Mouse (Mus musculus): ENCODE data around the gene Slain2. TPM values are rescaled to one million over a fixed set of nuclear protein-coding genes. Genes with fewer than 3 reads are reported as not detected.

Gene Slain2
- polyA plus RNA-seq, 1 experiment, result 11.8 TPM

DNA sequence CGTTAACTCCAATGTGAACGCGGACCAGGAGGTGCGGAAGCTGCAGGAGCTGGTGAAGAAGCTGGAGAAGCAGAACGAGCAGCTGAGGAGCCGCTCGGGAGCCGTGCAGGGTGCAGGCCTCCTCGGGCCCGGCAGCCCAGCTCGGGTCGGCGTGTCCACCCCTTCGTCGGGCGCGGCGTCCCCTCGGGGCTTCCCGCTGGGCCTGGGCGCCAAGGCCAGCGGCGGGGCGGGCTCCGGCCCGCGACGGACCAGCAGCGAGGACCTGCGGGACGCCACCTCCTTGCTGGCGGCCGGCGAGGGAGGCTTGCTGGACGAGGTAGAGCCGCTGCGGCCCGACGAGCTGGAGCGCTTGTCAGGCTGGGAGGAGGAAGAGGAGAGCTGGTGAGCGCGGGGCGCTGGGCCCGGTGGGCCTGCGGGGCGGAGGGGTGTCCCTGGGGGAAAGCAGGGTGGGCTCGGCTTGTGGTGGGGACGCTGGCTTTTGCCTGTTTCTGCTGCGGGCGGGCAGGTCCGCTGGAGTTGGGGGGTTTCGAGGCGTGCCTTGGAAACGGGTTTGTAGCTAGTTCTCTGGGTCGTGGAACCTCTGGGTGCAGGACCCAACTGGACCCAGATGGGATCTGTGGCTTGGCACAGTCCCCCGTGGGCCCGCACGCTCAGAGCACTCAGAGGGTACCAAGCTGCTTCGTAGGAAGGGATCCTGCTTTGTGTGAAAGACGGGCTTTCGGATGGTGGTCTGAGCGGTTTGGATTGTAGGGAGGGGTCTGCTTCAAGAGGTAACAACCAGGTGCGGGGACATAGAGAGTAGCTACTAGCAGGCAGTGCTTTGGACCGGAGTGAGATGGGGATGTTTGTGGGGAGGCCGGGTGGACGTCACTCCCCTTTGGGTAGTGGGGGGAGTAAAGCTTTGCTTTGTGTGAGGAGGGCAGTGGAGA is 793 bp downstream of the Slain2 start:
- TF ChIP-seq GATA1 (IDR thresholded peaks at IDR 0.05; ENCODE audit: low read length), result no peak

DNA sequence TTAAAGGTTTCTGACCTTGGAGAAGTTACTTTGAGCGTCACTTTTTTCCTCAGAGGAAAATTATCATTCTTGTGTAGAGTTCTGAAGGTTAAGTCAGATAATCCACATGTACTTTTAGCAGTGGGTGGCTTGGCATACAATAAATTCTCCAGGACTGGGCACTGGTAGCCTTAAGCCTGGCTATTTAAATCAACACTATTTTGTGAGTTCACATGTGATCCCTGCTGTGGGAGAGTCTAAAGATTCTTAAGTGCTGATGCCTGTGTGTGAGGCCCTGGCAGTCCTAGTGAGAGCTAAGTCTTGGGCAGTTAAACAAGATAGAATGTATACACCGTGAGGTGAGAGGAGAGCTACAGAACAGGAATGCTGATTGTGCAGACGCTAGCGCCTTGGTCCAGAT is 1.9 kb downstream of the Slain2 start:
- TF ChIP-seq GATA1 (IDR thresholded peaks at IDR 0.05; ENCODE audit: low read length), result no peak

GRCm38 (mm10) chr5:72916851-72917250 is 2.7 kb downstream of the Slain2 start:
- TF ChIP-seq GATA1 (IDR thresholded peaks at IDR 0.05; ENCODE audit: low read length), result no peak

DNA sequence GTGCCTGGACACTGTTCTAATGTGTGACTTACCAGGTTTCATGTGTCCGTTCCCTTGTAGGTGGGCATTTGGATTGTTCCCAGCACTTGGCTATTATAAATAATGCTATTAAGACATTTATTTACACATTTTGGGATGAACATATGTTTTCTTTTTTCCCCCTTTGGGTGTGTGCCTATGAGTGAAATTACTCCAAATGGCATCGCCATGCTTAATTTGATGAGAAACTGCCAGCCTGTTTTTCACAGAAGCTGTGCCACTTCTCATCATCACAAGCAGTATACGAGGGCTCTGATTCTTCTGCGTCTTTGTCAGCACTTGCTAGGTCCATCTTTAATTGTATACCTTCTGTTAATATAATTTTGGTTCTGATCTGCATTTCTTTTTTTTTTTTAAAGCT is 6.3 kb downstream of the Slain2 start:
- no peak for TF ChIP-seq GATA1 (IDR thresholded peaks at IDR 0.05; ENCODE audit: low read length)

DNA sequence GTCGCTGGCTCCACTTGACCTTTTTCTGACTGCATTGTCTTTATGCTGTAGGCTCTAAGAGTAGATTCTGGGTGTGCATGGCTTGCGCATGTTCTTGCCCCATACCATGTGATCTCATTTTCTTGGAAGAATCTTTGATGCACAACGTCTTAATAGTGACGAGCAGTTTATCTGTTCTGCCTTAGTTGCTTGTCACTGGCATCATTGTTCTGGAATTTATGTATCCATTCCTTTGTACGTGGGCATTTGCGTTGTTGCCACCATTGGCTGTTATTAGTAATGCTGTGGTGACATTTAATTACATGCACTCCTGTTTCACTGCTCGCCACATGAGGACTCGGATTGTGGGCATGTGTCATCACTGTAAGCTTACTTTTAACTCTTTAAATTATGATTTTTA is 7.1 kb downstream of the Slain2 start:
- no peak for TF ChIP-seq GATA1 (IDR thresholded peaks at IDR 0.05; ENCODE audit: low read length)

- no peak for TF ChIP-seq GATA1 (IDR thresholded peaks at IDR 0.05; ENCODE audit: low read length)
Measured at GRCm38 (mm10) chr5:72922796-72923195, 8.7 kb downstream of the Slain2 start.

DNA sequence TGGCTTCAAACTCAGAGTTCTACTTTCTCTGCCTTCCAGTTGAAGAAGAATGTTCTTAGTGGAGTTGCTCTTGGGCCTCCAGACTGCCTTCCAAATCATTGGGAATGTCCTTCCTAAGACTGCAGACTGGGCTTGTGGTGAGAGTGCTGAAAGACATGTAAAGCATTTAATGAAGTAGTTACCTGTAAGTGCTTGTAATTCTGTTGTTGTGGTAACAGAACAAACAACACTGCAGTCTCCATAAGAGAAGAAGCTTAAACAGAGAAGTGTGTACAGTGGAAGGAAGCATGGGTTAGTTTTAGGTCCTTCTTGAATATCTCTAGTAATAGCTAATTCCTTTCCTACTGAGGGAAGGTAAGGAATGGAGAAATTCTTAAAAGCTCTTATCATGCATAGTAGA is 13.0 kb downstream of the Slain2 start:
- no peak for TF ChIP-seq GATA1 (IDR thresholded peaks at IDR 0.05; ENCODE audit: low read length)

DNA sequence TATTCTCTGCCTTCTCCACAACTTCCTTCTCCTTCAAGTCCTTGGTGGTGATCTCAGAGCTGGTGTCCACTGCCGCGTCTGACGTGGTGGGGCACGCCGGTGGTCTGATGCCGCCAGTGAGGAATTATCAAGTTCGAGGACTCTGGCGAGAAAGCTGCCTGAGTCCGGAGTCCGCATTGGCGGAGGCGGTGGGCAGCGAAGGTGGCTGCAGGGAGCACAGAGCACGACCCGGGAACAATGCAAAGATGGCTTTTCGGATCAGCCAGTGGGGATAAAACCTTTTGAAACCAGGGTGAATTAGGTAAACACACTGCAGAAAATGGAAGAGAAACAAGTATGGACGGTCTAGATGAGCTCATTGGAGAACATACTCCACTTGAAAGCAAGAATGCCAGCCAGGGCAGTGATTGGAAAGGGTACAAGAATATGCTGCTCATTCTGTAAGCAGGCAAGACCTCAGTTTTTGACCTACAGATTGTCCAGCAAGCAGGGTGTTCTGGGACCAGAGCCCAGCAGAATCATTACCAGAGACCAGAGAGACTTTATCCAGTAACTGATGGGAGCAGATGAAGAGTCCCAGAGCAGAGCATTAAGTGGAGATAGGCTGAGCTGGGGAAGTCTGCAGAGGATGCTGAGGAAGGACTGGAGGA is 19.0 kb downstream of the Slain2 start:
- TF ChIP-seq GATA1 (IDR thresholded peaks at IDR 0.05; ENCODE audit: low read length), result no peak

GRCm38 (mm10) chr5:72939311-72939710 is 25.2 kb downstream of the Slain2 start:
- TF ChIP-seq GATA1 (IDR thresholded peaks at IDR 0.05; ENCODE audit: low read length), result no peak

- no peak for TF ChIP-seq GATA1 (IDR thresholded peaks at IDR 0.05; ENCODE audit: low read length)
Measured at GRCm38 (mm10) chr5:72940906-72941432, 26.9 kb downstream of the Slain2 start.

DNA sequence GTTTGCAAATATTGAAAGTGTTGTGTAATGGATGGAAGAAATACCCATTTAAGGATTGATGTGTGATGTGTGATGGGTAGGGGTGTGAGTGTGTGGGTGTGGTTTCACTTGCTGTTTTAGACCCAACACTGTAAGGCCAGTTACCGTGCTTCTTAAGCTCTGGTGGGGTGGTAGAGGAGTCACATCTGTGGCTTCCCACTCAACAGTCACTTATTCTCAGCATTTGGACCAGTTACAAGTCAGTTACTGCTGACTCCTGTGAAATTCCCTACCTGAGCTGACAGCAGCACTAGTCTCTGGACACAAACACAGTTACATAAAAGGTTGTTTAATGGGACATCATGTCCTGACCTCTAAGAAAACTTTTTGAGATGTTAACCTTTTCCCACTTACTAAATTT is 34.0 kb downstream of the Slain2 start:
- no peak for TF ChIP-seq GATA1 (IDR thresholded peaks at IDR 0.05; ENCODE audit: low read length)

DNA sequence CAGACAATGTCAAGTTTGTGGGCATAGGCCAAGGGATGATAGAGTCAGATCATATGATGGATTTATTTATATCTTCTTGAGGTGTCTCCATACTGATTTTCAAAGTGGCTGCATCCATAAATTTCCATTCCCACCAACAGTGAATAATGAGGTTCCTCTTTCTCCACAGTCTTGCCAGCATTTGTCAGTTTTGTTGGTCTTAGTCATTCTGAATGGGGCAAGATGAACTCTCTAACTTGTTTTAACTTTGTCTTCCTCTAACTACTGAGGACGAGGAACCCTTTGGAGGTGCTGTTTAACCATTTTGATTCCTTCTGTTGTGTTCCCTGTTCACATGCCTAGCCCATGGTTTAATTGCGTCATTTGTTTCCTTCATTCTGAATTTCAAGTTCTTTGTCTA is 36.1 kb downstream of the Slain2 start:
- TF ChIP-seq GATA1 (IDR thresholded peaks at IDR 0.05; ENCODE audit: low read length), result no peak

DNA sequence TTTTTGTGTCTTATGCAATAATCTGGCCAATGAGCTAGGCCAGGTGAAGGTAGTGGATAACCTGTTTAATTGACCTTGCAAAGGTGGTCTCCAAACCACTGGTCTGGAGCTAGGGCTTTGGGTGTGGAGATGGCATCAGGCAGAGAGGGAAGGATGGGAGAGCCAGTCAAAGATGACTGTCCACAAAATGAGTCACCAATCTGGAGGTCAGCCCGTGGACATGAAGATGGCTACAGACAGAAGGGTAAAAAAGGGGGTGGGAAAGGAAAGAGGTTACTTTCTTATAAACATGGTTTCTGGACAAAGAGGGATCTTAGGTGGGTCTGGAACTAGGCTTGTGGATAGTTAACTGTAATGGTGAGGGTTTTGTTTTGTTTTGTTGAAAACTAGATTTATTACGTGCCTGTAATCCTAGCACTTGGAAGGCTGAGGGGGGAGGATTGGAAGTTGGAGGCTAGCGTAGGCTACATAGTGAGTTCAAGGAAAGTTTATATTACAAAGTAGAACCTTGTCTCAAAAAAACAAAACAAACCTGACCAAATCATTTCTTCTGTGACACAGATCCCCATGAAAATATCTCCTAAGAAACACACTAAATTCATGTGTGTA is 40.0 kb downstream of the Slain2 start:
- TF ChIP-seq GATA1 (IDR thresholded peaks at IDR 0.05; ENCODE audit: low read length), result no peak

DNA sequence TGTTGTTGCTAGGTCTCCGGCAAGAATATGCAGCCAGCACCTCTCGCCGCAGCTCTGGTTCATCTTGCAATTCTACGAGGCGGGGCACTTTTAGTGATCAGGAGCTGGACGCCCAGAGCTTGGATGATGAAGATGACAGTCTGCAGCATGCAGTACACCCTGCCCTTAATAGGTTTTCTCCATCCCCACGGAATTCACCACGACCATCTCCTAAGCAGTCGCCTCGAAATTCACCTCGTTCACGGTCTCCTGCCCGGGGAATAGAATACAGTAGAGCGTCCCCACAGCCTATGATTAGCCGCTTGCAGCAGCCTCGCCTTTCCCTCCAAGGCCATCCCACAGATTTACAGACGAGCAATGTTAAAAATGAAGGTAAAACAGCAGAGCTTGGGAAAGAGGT is 43.2 kb downstream of the Slain2 start:
- TF ChIP-seq GATA1 (IDR thresholded peaks at IDR 0.05; ENCODE audit: low read length), result no peak

DNA sequence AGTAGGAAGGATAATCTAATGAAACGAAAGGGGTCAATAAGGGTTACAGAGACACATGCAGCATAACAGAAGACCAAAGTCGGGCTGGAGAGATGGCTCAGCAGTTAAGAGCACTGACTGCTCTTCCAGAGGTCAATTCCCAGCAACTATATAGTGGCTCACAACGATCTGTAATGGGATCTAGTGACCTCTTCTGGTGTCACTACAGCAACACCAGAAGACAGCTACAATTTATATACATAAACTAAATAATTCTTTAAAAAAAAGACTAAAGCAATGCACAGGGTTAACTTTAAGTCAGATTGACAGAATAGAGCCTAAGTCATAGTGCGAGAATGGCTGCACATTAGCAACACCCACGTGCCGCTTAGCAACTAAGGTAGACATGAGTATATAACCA is 46.0 kb downstream of the Slain2 start:
- TF ChIP-seq GATA1 (IDR thresholded peaks at IDR 0.05; ENCODE audit: low read length), result no peak

- TF ChIP-seq GATA1 (IDR thresholded peaks at IDR 0.05; ENCODE audit: low read length), result no peak
Measured at GRCm38 (mm10) chr5:72965706-72966105, 51.6 kb downstream of the Slain2 start.

All from G1E-ER4 (cell line).